Mouse (Mus musculus) hindbrain, postnatal 0 days (tissue): ENCODE data around the gene Cklf. TPM values are rescaled to one million over a fixed set of nuclear protein-coding genes. Genes with fewer than 3 reads are reported as not detected.

Experiments
- ATAC-seq: fragments of 200-750 bp; cut with Nextera tagmentation; 2 replicates; pipeline ENCODE4 v1.8.0; 2017; ENCODE audit warnings: mild to moderate bottlenecking, moderate TSS enrichment, moderate library complexity
- DNase-seq: peaks from one replicate; pipeline ENCODE4 v3.0.0-alpha.2; 2015; ENCODE audit warnings: low spot score
- H3K27ac ChIP-seq: fragments of 300-500 bp; sonication (generic); 2 replicates; pipeline ENCODE4 v1.5.1; 2014; ENCODE audit warnings: mild to moderate bottlenecking
- H3K27me3 ChIP-seq: fragments of 300-500 bp; sonication (generic); 2 replicates; pipeline ENCODE4 v1.6.1; 2014; ENCODE audit warnings: low read length, mixed read lengths; ENCODE audit not compliant: insufficient read depth
- H3K36me3 ChIP-seq: fragments of 300-500 bp; sonication (generic); 2 replicates; pipeline ENCODE4 v1.6.1; 2014; ENCODE audit warnings: low read length, mixed read lengths; ENCODE audit not compliant: insufficient read depth
- H3K4me1 ChIP-seq: fragments of 300-500 bp; sonication (generic); 2 replicates; pipeline ENCODE4 v1.6.1; 2014; ENCODE audit warnings: antibody characterized with exemption, low read length, mixed read lengths; ENCODE audit not compliant: insufficient read depth
- H3K4me2 ChIP-seq: fragments of 300-500 bp; sonication (generic); 2 replicates; pipeline ENCODE4 v1.6.1; 2014; ENCODE audit warnings: low read depth, mild to moderate bottlenecking, low read length, moderate library complexity, mixed read lengths
- H3K4me3 ChIP-seq: fragments of 300-500 bp; sonication (generic); 2 replicates; pipeline ENCODE4 v1.5.1; 2014; ENCODE audit warnings: low read length
- H3K9ac ChIP-seq: fragments of 300-500 bp; sonication (generic); replicated peaks from 2 replicates; pipeline ENCODE4 v1.6.1; 2014; ENCODE audit warnings: mild to moderate bottlenecking, low read length, moderate library complexity, mixed read lengths
- H3K9me3 ChIP-seq: fragments of 300-500 bp; sonication (generic); 2 replicates; pipeline ENCODE4 v1.6.1; 2016; ENCODE audit warnings: low read length, mixed read lengths
- CTCF ChIP-seq: IDR thresholded peaks from 2 replicates; pipeline ENCODE4 v1.5.1; 2016; ENCODE audit warnings: antibody characterized with exemption, control low read depth, low read depth
- WGBS: fragments of 180-500 bp; shearing (Covaris S2); extraction: QIAGEN DNeasy Blood & Tissue Kit; methylation state at CpG from one replicate; pipeline ENCODE4 v1.1.7; 2014; 5-methylcytosine and 5-hydroxymethylcytosine counted together
- polyA plus RNA-seq: library from polyadenylated mRNA; unstranded; fragments of >200 nt; fragmentation: Nextera tagmentation; extraction: Ambion mirVana; gene quantifications from 2 replicates; pipeline ENCODE4 v1.2.1, GENCODE M21; 2015
- total RNA-seq: library from RNA; depleted of rRNA; stranded (reverse); fragments of >200 nt; gene quantifications from 2 replicates; pipeline ENCODE4 v1.2.3, GENCODE M21; 2014

Gene Cklf
- total and polyA plus RNA-seq, 2 experiments from 2014 or later = 33.6 to 34.3 TPM

DNA sequence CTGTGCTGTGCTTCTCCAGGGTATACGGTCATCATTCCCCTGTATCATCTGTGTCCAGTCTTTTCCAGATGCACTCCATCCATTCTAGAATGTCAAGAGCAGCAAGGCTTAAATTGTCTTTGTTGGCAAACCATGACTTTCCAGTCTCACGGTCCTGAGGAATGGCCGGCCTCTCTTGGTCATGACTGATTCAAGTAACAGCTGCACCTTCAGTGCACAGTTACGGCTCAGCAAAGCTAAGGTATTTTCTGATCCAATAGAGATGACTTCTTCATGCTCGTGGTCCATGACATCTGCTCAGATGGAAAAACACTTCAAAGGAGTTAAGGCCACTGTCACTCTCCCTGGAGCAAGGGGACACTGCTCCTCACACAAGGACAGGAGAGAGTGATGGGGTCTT, 23.6 kb upstream of the Cklf start:
- ATAC-seq (no peak), DNase-seq (no peak)
- H3K4me3 ChIP-seq = no peak overlapping the region
- H3K4me2 ChIP-seq = no peak overlapping the region
- no peak overlapping the region for H3K9ac ChIP-seq
- no peak for TF ChIP-seq CTCF
- no peaks in the 10 kb centered on the region for H3K27me3 ChIP-seq
- no peaks in the 10 kb centered on the region for H3K4me1 ChIP-seq
- H3K27ac ChIP-seq = no peak overlapping the region
- H3K9me3 ChIP-seq = peaks cover 4% of the 10 kb centered on the region
- H3K36me3 ChIP-seq = peaks cover 66% of the 10 kb centered on the region
- 88% methylated on average over 5 of the region's 5 CpGs for WGBS

DNA sequence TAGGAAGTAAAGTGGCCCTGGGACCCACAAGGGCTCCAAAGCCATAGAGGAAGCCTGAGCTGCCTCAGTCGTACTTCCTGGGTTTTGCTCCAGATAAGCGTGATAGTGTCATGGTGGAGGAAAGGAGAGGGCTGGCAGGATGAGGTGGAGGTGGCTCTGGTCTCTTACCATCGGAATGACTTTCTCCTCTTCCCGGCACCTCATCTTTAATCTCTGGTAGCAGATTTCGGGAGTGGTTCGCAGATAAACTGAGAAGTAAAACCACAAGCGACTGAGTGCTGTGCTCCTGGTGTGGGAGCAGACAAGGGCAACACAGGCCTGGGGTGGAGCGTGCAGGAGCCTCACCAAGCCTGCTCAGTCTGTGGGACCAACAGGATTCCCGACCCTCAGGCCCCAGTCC, 20.3 kb upstream of the Cklf start:
- Histone ChIP-seq H3K36me3 (peaks cover 72% of the 10 kb centered on the region), H3K4me3 (no peak overlapping the region), H3K4me2 (no peak overlapping the region), H3K27ac (no peak overlapping the region), H3K9me3 (no peaks in the 10 kb centered on the region), H3K4me1 (no peaks in the 10 kb centered on the region), H3K27me3 (no peaks in the 10 kb centered on the region), H3K9ac (no peak overlapping the region)
- 94% methylated on average over 9 of the region's 9 CpGs for WGBS
- TF ChIP-seq CTCF = no peak
- ATAC-seq = no peak
- DNase-seq = no peak

DNA sequence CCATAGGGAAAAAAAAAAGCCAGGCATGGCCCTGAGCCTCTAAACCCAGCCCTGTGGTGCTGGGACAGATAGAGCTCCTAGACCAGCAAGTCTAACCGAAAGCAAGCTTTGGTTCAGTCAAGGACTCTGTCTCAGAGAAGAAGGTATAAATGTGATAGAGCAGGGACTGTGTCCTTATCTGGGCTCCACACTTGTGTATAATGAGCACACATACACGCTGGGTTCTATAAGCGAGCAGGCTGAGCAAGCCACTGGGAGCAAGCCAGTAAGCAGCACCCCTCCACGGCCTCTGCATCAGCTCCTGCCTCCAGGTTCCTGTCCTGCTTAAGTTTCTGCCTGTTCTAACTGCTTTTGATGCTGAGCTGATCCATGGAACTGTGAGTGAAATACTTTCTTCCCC, 18.6 kb upstream of the Cklf start:
- WGBS = 99% methylated on average over 4 of the region's 4 CpGs
- ATAC-seq = no peak

DNA sequence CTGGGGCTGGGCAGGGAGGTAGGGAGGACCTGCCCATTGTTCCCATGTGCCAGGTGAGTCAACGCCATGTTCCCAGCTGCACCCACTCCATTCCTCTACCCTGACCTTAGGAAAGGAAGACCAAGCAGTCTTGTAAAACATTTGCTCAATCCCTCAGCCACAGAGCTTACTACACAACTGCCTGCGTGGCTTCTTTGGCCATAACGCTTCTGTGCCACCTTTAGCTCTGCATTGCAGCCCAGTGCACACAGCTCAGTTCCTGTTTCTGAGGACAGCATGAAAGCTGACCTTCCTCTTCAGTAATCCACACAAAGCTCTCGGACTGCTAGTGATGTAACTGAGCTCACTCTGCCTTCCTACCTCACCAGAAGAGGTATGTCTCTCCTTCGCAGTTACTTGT, 17.7 kb upstream of the Cklf start:
- ATAC-seq (no peak), DNase-seq (no peak)
- 94% methylated on average over 5 of the region's 5 CpGs for WGBS
- no peaks in the 10 kb centered on the region for H3K9me3 ChIP-seq
- H3K36me3 ChIP-seq = peaks cover 69% of the 10 kb centered on the region
- no peak overlapping the region for H3K4me3 ChIP-seq
- no peak overlapping the region for H3K27ac ChIP-seq
- H3K9ac ChIP-seq = no peak overlapping the region
- H3K27me3 ChIP-seq = no peaks in the 10 kb centered on the region
- no peak overlapping the region for H3K4me2 ChIP-seq
- no peak for TF ChIP-seq CTCF
- H3K4me1 ChIP-seq = no peaks in the 10 kb centered on the region

More for the DNA sequence above, 18.6 kb upstream of the Cklf start:
- Histone ChIP-seq H3K36me3 (peaks cover 69% of the 10 kb centered on the region), H3K4me1 (no peaks in the 10 kb centered on the region), H3K4me2 (no peak overlapping the region), H3K27me3 (no peaks in the 10 kb centered on the region), H3K27ac (no peak overlapping the region), H3K4me3 (no peak overlapping the region), H3K9ac (no peak overlapping the region), H3K9me3 (no peaks in the 10 kb centered on the region)
- DNase-seq = no peak
- TF ChIP-seq CTCF = no peak

DNA sequence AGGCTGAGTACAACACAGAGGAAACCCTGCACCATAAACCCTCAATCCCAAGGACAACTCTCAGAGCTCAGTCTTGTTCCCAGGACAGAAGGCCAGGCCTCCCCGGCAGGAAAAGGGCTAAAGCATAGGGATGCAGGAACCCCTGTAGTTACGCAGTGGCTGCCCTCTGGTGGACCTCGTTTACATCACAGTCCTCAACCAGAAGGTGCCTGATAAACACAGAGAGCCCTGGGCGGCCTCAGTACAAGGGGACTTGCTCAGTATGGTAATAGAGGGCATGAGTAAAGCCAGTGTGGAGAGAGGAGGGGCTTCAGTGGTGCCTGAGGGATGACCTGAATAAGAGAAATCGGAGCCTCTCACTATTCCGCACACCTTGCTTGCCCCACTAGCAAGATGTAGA, 16.1 kb upstream of the Cklf start:
- Histone ChIP-seq H3K36me3 (peaks cover 71% of the 10 kb centered on the region), H3K4me2 (no peak overlapping the region), H3K27me3 (no peaks in the 10 kb centered on the region), H3K4me1 (no peaks in the 10 kb centered on the region), H3K9ac (no peak overlapping the region), H3K27ac (no peak overlapping the region), H3K9me3 (no peaks in the 10 kb centered on the region), H3K4me3 (no peak overlapping the region)
- WGBS = 45% methylated on average over 6 of the region's 6 CpGs
- ATAC-seq = peak; percentile 39; the same call in 1 of the 2 replicates
- DNase-seq = peak; percentile 56
- TF ChIP-seq CTCF = peak; percentile 67

DNA sequence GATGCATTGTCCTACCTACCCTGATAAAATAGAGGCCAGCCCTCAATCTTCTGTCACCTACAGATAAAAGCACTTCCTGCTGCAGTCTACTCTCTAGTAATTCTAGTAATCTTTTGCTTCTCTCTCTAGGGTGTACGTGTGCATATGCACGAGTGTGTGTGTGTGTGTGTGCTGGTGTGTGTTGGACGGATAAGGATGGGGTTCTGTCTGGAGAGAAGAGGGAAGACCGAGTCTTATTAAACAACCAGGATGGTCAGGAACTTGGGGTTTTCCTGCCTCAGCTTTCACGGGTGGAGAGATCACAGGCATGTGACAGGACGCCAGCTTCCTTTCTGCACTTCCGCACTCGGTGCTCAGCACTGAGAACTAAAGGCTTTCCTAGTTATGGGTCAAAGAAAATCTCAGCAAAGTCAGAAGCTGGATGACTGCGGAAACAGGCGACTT, 11.2 kb upstream of the Cklf start:
- H3K9ac ChIP-seq = no peak overlapping the region
- peaks cover 82% of the 10 kb centered on the region for H3K36me3 ChIP-seq
- no peaks in the 10 kb centered on the region for H3K4me1 ChIP-seq
- TF ChIP-seq CTCF = no peak
- no peak overlapping the region for H3K4me3 ChIP-seq
- no peak for DNase-seq
- 88% methylated on average over 10 of the region's 10 CpGs for WGBS
- no peak for ATAC-seq
- no peaks in the 10 kb centered on the region for H3K27me3 ChIP-seq
- no peak overlapping the region for H3K27ac ChIP-seq
- H3K9me3 ChIP-seq = no peaks in the 10 kb centered on the region
- no peak overlapping the region for H3K4me2 ChIP-seq

DNA sequence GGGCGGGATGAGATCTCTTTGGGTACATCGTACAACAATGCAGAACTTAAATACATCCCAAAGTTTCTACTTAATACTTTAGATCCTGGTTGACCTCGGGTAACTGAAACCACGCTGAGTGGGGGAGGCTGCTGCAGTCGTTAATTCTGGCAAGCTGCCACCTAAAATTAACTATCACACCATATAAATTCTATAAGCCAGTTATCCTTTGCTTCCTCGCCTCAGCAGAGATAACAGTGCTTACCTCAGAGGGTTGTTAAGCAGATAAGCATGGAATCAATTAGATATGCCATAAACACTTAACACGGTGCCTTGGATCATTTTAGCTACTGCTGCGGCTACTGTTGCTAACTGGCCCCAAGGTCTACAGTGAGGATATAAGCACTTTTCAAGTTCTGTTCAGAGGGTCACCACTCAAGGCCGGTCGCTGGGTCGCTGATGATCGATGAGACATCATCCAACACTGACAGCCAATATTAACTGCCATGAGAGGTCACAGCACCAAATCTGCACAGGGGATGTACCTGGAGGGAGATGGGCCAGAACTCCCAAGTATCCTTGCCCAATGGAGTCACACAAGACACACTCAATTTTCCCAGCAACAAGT, 8.5 kb upstream of the Cklf start:
- TF ChIP-seq CTCF = no peak
- H3K27me3 ChIP-seq = no peaks in the 10 kb centered on the region
- 74% methylated on average over 12 of the region's 12 CpGs for WGBS
- no peak for DNase-seq
- no peaks in the 10 kb centered on the region for H3K9me3 ChIP-seq
- peaks cover 65% of the 10 kb centered on the region for H3K36me3 ChIP-seq
- H3K4me1 ChIP-seq = no peaks in the 10 kb centered on the region; the same call in 1 of the 2 replicates
- H3K4me3 ChIP-seq = no peak overlapping the region
- no peak for ATAC-seq
- no peak overlapping the region for H3K27ac ChIP-seq
- no peak overlapping the region for H3K4me2 ChIP-seq
- no peak overlapping the region for H3K9ac ChIP-seq
